Mouse (Mus musculus) ES-E14 (cell line): Measurements from ENCODE around the gene Cmah. TPM values are rescaled to one million over a fixed set of nuclear protein-coding genes. Genes with fewer than 3 reads are reported as not detected.

Experiments used
- DNase-seq: peaks from one replicate; pipeline ENCODE4 v3.0.0-alpha.2; 2013; ENCODE audit warnings: low read depth, low spot score
- H3K27ac ChIP-seq: 2 replicates; pipeline ENCODE4 v1.5.1; 2012; ENCODE audit warnings: low read depth, mild to moderate bottlenecking, low read length, moderate library complexity, mixed read lengths; ENCODE audit not compliant: poor library complexity, insufficient read depth, severe bottlenecking
- H3K36me3 ChIP-seq: 2 replicates; pipeline ENCODE4 v1.6.1; 2012; ENCODE audit warnings: mild to moderate bottlenecking, low read length, moderate library complexity, mixed read lengths; ENCODE audit not compliant: control insufficient read depth, poor library complexity, insufficient read depth, severe bottlenecking
- H3K4me1 ChIP-seq, 2 experiments: fragments of 150-350 bp in 1 of 2; sonication (generic) in 1 of 2; 2 replicates each; pipeline ENCODE4 v1.6.1; 2012; ENCODE audit warnings: low read length in 2 of 2, mild to moderate bottlenecking in 1 of 2, mixed read lengths in 1 of 2; ENCODE audit not compliant: control insufficient read depth in 2 of 2, insufficient read depth in 2 of 2, poor library complexity in 1 of 2
- H3K4me3 ChIP-seq, 2 experiments: fragments of 150-350 bp in 1 of 2; sonication (generic) in 1 of 2; 2 replicates each; pipeline ENCODE4 v1.5.1; 2012; ENCODE audit warnings: low read length in 2 of 2, low read depth in 1 of 2, mild to moderate bottlenecking in 1 of 2, mixed read lengths in 1 of 2; ENCODE audit not compliant: insufficient read depth in 1 of 2, poor library complexity in 1 of 2, severe bottlenecking in 1 of 2
- H3K9ac ChIP-seq: 2 replicates; pipeline ENCODE4 v1.6.1; 2012; ENCODE audit warnings: low read depth, mild to moderate bottlenecking, low read length, mixed read lengths; ENCODE audit not compliant: poor library complexity, insufficient read depth, severe bottlenecking
- H3K9me3 ChIP-seq: fragments of 150-350 bp; sonication (generic); 2 replicates; pipeline ENCODE4 v1.6.1; 2012; ENCODE audit warnings: low read depth, mild to moderate bottlenecking, low read length; ENCODE audit not compliant: control insufficient read depth, insufficient read depth
- HCFC1 ChIP-seq: IDR thresholded peaks from 2 replicates; pipeline ENCODE4 v1.6.1; 2012; ENCODE audit warnings: low read length, inconsistent platforms, borderline replicate concordance; ENCODE audit not compliant: insufficient read depth
- MAFK ChIP-seq: IDR thresholded peaks from 2 replicates; pipeline ENCODE4 v1.6.1; 2014; ENCODE audit warnings: mild to moderate bottlenecking, low read depth, low read length, inconsistent platforms; ENCODE audit not compliant: insufficient read depth
- in situ Hi-C, 2 experiments: fragments of 600-800 bp; cut with MboI; formaldehyde crosslinking; loops; one replicate each; pipeline ENCODE4 v1.15.1; 2025; ENCODE audit warnings: low sequenced_read_pairs in 2 of 2, inconsistent platforms in 1 of 2; ENCODE audit not compliant: unreplicated experiment in 2 of 2
- total RNA-seq: library from RNA; depleted of rRNA; stranded (reverse); fragments of 300-350 nt; gene quantifications from 2 replicates; pipeline ENCODE4 v1.2.3, GENCODE M21; 2012; rRNA removed

The Cmah gene
- total RNA-seq, 1 experiment, result 0.18 TPM

DNA sequence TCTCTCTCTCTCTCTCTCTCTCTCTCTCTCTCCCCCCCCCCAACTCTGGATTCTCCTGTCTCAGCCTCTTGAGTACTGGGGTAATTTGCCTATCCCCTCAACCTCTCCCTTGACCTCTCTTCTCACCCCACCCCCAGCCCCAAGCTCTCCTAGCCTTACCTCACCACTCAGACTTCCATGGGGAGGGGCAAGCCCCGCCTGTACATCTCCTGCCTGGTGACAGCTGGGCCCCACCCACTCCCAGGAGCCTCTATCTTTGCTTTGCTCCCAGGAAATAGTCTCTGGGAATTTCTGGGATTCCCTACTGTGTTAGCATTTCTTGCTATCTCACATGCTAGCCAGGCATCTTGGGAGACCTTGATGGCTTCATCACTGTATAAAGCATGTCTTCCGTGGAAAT, 199.7 kb downstream of the Cmah start:
- Histone ChIP-seq H3K36me3 (no peaks in the 10 kb centered on the region), H3K9ac (no peak overlapping the region), H3K9me3 (no peaks in the 10 kb centered on the region), H3K27ac (no peak overlapping the region), H3K4me3 (no peak overlapping the region), H3K4me1 (peaks cover 0 to 3% of the 10 kb centered on the region in 2 experiments; a peak in 1 of 4 replicates)
- no peak for DNase-seq
- in situ Hi-C loops, result no loop called here
- TF ChIP-seq HCFC1 (no peak), MAFK (no peak)

Other genes starting within 250 kb of the Cmah start
- gene Carmil1, start 46.6 kb upstream of the Cmah start, total RNA-seq, result 14.0 and 17.0 TPM in 2 replicates